Mouse (Mus musculus) limb, embryonic 10.5 days (tissue): ENCODE results near the gene Ctdnep1. TPM values are rescaled to one million over a fixed set of nuclear protein-coding genes. Genes with fewer than 3 reads are reported as not detected.
"Not testable (repeated sequence)": the region's sequence is repeated elsewhere in the genome, so short reads cannot be mapped to it uniquely, and the experiment has no call there.

Source experiments
- DNase-seq: peaks from one replicate; pipeline ENCODE4 v3.0.0-alpha.2; 2017; ENCODE audit warnings: low spot score
- H3K27ac ChIP-seq: fragments of 300-500 bp; sonication (generic); 2 replicates; pipeline ENCODE4 v1.5.1; 2016; ENCODE audit warnings: mild to moderate bottlenecking
- H3K27me3 ChIP-seq: fragments of 300-500 bp; sonication (generic); 2 replicates; pipeline ENCODE4 v1.6.1; 2016; ENCODE audit warnings: low read depth, mild to moderate bottlenecking; ENCODE audit not compliant: poor library complexity, severe bottlenecking
- H3K36me3 ChIP-seq: fragments of 300-500 bp; sonication (generic); 2 replicates; pipeline ENCODE4 v1.6.1; 2016; ENCODE audit warnings: mild to moderate bottlenecking, moderate library complexity
- H3K4me1 ChIP-seq: fragments of 300-500 bp; sonication (generic); 2 replicates; pipeline ENCODE4 v1.6.1; 2016
- H3K4me3 ChIP-seq: fragments of 300-500 bp; sonication (generic); 2 replicates; pipeline ENCODE4 v1.5.1; 2016; ENCODE audit warnings: mild to moderate bottlenecking, moderate library complexity
- H3K9me3 ChIP-seq: fragments of 300-500 bp; sonication (generic); replicated peaks from 2 replicates; pipeline ENCODE4 v1.6.1; 2016; ENCODE audit warnings: mild to moderate bottlenecking
- WGBS: fragments of 180-500 bp; shearing (Covaris S2); methylation state at CpG from one replicate; pipeline ENCODE4 v1.1.7; 2016; 5-methylcytosine and 5-hydroxymethylcytosine counted together
- polyA plus RNA-seq: library from polyadenylated mRNA; unstranded; fragments of >200 nt; fragmentation: Nextera tagmentation; extraction: Ambion mirVana; gene quantifications from 2 replicates; pipeline ENCODE4 v1.2.1, GENCODE M21; 2016

Gene Ctdnep1
- polyA plus RNA-seq, 1 experiment from 2014 or later = 24.8 TPM

DNA sequence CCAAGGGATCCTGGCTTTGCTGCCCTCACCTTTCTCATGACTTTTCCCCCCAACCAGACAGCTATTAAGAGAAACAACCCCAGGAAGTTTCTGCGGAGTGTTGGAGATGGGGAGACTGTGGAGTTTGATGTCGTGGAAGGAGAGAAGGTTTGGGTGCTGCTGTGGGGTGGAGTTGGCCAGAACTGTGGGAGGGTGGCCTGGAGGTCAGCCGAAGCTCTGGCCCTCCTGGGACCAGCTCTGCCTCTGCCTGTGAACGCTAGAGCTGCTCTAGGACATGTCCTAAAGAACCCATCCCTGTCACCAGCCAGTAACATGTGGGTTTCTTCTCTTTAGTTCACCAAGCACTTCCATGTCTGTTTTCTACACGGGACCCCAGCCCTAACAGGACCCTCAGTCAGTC is 41.8 kb upstream of the Ctdnep1 start:
- Histone ChIP-seq H3K4me3 (no peak overlapping the region), H3K27me3 (peaks cover 58% of the 10 kb centered on the region), H3K4me1 (peaks cover 58% of the 10 kb centered on the region), H3K27ac (no peak overlapping the region), H3K36me3 (peaks cover 37% of the 10 kb centered on the region), H3K9me3 (no peaks in the 10 kb centered on the region)
- WGBS = 71% methylated on average over 5 of the region's 5 CpGs
- DNase-seq = no peak

DNA sequence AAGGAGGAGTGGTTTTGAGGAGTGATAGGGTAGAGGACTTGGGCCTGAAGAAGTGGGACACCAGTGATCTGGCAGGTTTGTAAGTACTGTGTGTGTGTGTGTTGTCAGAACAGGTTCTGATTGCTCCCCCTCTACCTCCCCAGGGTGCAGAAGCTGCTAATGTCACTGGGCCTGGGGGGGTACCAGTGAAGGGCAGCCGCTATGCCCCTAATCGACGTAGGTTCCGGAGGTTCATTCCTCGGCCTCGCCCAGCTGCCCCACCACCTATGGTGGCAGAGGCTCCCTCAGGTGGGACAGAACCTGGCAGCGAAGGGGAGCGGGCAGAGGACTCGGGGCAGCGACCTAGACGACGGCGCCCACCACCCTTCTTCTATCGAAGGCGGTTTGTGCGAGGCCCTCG is 41.2 kb upstream of the Ctdnep1 start:
- no peak overlapping the region for H3K4me3 ChIP-seq
- peaks cover 43% of the 10 kb centered on the region for H3K36me3 ChIP-seq
- H3K27ac ChIP-seq = no peak overlapping the region
- WGBS = 93% methylated on average over 17 of the region's 17 CpGs
- H3K9me3 ChIP-seq = no peaks in the 10 kb centered on the region
- peaks cover 52% of the 10 kb centered on the region for H3K4me1 ChIP-seq
- peaks cover 56% of the 10 kb centered on the region for H3K27me3 ChIP-seq
- no peak for DNase-seq

GRCm38 (mm10) chr11:69940962-69941361 is 40.0 kb upstream of the Ctdnep1 start:
- Histone ChIP-seq H3K27ac (no peak overlapping the region), H3K9me3 (no peaks in the 10 kb centered on the region), H3K36me3 (peaks cover 55% of the 10 kb centered on the region), H3K27me3 (peaks cover 46% of the 10 kb centered on the region), H3K4me1 (peaks cover 43% of the 10 kb centered on the region), H3K4me3 (no peak overlapping the region)
- 75% methylated on average over 4 of the region's 4 CpGs for WGBS
- DNase-seq = no peak

DNA sequence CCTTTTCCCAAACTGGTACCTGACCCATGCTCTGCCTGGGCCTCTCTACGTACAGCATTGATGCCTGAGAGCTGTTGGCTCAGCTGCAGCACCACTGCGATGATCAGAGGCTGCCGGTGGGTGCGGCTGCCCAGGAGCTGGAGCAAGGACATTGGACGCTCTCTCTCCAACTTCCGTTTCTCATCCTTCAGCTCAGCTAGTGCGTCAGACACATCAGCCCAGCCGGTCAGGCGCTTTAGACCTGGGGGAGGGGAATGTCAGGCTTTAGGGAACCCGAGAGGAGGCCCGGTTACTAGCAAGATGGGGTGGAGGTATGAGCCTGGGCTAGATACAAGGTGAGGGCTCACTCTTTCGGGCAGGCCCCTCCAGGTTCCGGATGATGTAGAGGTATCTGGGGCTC is 35.7 kb upstream of the Ctdnep1 start:
- no peak for DNase-seq
- Histone ChIP-seq H3K4me3 (0 out of 2 replicates have a peak overlapping the region, but pooled peaks have one; percentile 2), H3K27me3 (peaks cover 5% of the 10 kb centered on the region; the same call in 1 of the 2 replicates), H3K9me3 (no peaks in the 10 kb centered on the region), H3K4me1 (peaks cover 31% of the 10 kb centered on the region), H3K27ac (peak overlapping the region; percentile 96; the same call in 1 of the 2 replicates), H3K36me3 (peaks cover 58% of the 10 kb centered on the region)
- 79% methylated on average over 13 of the region's 13 CpGs for WGBS

- Histone ChIP-seq H3K9me3 (no peaks in the 10 kb centered on the region), H3K36me3 (peaks cover 52% of the 10 kb centered on the region), H3K4me3 (peak overlapping the region; percentile 57), H3K27ac (peak overlapping the region; percentile 96), H3K4me1 (peaks cover 31% of the 10 kb centered on the region), H3K27me3 (no peaks in the 10 kb centered on the region)
- 93% methylated on average over 18 of the region's 18 CpGs for WGBS
- DNase-seq = no peak
Observed at GRCm38 (mm10) chr11:69945997-69946891, 34.7 kb upstream of the Ctdnep1 start.

DNA sequence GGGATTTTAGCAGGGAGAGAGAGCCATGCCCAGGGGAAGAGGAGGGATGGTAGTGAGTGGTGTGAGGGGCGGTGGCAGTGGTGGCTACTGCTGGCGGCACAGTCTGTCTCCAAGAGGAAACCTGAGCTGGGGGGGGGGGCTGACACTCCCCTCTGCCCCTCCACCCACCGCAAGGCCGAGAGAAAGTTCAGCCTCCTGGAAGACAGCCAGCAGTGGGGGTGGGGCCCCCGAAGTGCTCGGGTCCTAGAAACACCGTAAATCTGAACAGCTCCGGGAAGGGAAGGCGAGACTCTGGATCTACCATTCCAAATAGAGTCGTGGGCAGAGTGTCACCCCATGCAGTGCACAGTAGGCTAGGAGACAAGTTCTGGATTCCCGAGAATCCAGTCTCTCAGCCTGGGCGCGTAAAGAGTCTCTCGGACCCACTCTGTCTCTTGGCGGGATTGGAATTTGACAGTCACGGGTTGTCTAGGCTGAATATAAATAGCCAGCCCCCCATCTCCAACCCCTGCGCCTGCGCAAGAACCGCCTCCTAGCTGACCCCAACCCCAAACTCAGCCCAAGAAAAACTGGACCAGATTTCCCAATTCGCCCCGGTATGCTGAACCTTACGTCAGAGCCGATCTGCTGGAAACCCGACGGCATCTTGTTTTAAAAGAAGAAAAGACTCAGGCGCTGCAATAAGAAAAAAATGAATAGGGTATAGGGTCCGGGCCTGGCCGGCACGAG is 33.5 kb upstream of the Ctdnep1 start:
- peak overlapping the region; percentile 57 for H3K4me3 ChIP-seq
- no peaks in the 10 kb centered on the region for H3K9me3 ChIP-seq
- WGBS = 2% methylated on average over 29 of the region's 29 CpGs
- H3K36me3 ChIP-seq = peaks cover 41% of the 10 kb centered on the region
- H3K27ac ChIP-seq = peak overlapping the region; percentile 96
- peaks cover 31% of the 10 kb centered on the region for H3K4me1 ChIP-seq
- H3K27me3 ChIP-seq = no peaks in the 10 kb centered on the region
- peak; percentile 75 for DNase-seq

DNA sequence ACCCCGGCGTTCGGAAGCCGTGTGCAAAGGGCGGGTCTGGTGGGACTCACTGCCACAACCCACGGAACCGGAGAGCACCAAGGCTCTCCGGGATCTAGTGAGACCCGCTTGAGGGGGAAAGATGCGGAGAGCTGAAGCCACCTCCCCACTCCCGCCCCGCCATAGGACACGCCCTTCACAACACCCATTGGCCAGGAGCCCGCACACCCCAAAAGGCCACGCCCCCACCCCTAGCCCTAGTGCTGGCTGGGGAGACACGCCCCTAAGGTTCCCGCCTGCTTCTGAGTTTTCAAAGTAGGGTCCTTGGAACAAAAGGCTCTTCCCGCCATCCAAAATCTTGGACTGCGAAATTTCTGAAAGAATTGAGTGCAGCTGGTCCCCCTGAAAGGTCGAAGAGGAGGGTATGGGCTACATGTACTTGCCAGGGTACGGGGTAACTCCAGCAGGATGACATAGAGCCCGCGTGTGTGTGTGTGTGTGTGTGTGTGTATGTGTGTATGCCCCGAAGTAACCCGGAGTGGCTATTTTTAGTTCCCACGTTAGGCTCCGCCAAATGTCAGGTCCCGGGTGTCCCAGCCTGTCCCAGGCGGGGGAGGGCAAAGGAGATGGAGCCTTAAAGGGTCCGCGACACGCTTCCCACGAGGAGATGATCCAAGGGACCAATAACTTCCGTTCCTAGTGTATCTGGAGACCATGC is 32.7 kb upstream of the Ctdnep1 start, which contains the start of gene Slc2a4:
TSS of gene Slc2a4 (minus strand) at position 123 of the 697 bp plus-strand sequence.
- Histone ChIP-seq H3K4me3 (peak within 1 kb of the TSS; percentile 57), H3K27ac (peak within 1 kb of the TSS; percentile 96), H3K36me3 (peaks cover 34% of the 10 kb centered on the region), H3K27me3 (no peaks in the 10 kb centered on the region), H3K9me3 (no peaks in the 10 kb centered on the region), H3K4me1 (peaks cover 31% of the 10 kb centered on the region)
- WGBS = under 1% methylated on average over 32 of the region's 34 CpGs
- peak; percentile 96 for DNase-seq

DNA sequence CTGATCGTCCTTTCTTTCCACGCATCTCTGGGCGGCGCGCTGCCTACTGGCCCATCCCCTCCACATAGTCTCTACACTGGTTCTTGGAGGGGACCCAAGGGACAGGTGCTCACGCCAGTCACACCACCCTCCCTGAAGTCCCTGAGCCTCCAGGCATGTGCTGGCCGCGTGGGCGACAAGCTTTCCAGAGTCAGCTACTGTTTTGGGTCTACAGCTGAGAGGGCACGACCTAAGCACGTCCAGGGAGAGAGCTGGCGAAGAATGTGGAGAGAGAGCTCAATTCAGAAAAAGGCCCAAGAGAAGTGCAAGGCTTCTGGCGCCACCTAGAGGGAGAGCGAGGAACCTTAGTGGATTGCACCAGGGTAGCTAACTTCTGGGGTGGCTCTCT is 32.2 kb upstream of the Ctdnep1 start:
- WGBS = 0% methylated on average over 14 of the region's 14 CpGs
- peaks cover 29% of the 10 kb centered on the region for H3K36me3 ChIP-seq
- H3K4me3 ChIP-seq = peak overlapping the region; percentile 57
- no peaks in the 10 kb centered on the region for H3K27me3 ChIP-seq
- H3K27ac ChIP-seq = peak overlapping the region; percentile 96
- no peaks in the 10 kb centered on the region for H3K9me3 ChIP-seq
- peak; percentile 92 for DNase-seq
- H3K4me1 ChIP-seq = peaks cover 31% of the 10 kb centered on the region

GRCm38 (mm10) chr11:69950807-69951459 is 30.0 kb upstream of the Ctdnep1 start:
- Histone ChIP-seq H3K4me1 (peaks cover 28% of the 10 kb centered on the region), H3K4me3 (no peak overlapping the region), H3K9me3 (no peaks in the 10 kb centered on the region), H3K27ac (no peak overlapping the region), H3K27me3 (no peaks in the 10 kb centered on the region), H3K36me3 (peaks cover 7% of the 10 kb centered on the region)
- DNase-seq = no peak
- 47% methylated on average over 4 of the region's 4 CpGs for WGBS

- H3K27me3 ChIP-seq = no peaks in the 10 kb centered on the region
- DNase-seq = no peak
- H3K9me3 ChIP-seq = no peaks in the 10 kb centered on the region
- H3K36me3 ChIP-seq = no peaks in the 10 kb centered on the region
- H3K27ac ChIP-seq = no peak overlapping the region
- no peak overlapping the region for H3K4me3 ChIP-seq
- peaks cover 15% of the 10 kb centered on the region for H3K4me1 ChIP-seq
- 31% methylated on average over 1 of the region's 1 CpGs for WGBS
Observed at GRCm38 (mm10) chr11:69952274-69952673, 28.7 kb upstream of the Ctdnep1 start.

GRCm38 (mm10) chr11:69953267-69953915 is 27.6 kb upstream of the Ctdnep1 start:
- DNase-seq = no peak
- H3K27ac ChIP-seq = no peak overlapping the region

GRCm38 (mm10) chr11:69955618-69956017 is 25.3 kb upstream of the Ctdnep1 start:
- not testable (repeated sequence) for H3K9me3 ChIP-seq, H3K36me3 ChIP-seq, DNase-seq, H3K4me3 ChIP-seq, H3K27me3 ChIP-seq, H3K27ac ChIP-seq, H3K4me1 ChIP-seq
- 75% methylated on average over 4 of the region's 4 CpGs for WGBS

More at GRCm38 (mm10) chr11:69953267-69953915, 27.6 kb upstream of the Ctdnep1 start:
- WGBS = 79% methylated on average over 11 of the region's 11 CpGs
- H3K36me3 ChIP-seq = no peaks in the 10 kb centered on the region
- H3K9me3 ChIP-seq = no peaks in the 10 kb centered on the region
- no peaks in the 10 kb centered on the region for H3K27me3 ChIP-seq
- H3K4me1 ChIP-seq = peaks cover 10% of the 10 kb centered on the region
- no peak overlapping the region for H3K4me3 ChIP-seq
